In the genomic region with DNA sequence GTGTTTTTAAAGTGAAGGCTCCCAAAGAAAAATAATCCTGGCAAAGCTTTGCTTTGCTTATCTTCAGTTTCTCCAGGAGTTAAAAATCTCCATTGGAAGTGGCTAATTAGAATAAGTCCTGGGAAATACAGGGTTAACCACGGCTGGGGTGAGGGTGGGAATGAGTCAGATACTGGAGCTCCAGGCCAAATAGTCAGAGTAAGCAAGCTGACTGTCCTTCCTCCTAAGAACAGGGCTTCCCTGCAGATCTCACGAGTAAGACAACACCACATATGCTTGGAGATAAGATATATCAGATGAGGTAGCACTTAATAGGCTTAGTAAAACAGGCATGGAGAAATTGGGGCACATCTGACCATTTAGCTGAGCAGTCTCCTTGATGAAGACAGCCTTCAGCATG, we compare ENCODE assay signal across 29 mouse cellular contexts. TPM values are rescaled to one million over a fixed set of nuclear protein-coding genes. Genes with fewer than 3 reads are reported as not detected.
DNase-seq lines count a peak whose midpoint lies in the region; ATAC-seq and TF ChIP-seq lines count a peak whose summit lies in the region.
"Had no signal": no experiment of that assay in that cellular context is flagged by ENCODE, and none has a peak within 500 bp of the region (broad histone marks: within the 10 kb centered on the region; RNA-seq: fewer than 3 reads in every experiment).

No protein-coding gene starts in this region.

- H3K27ac ChIP-seq in MEL (ENCODE audit: control insufficient read depth, low read depth, low read length): no peak overlapping the region
- H3K27ac ChIP-seq: embryonic facial prominence, embryonic 12.5 days; embryonic facial prominence, embryonic 15.5 days; forebrain, embryonic 12.5 days; forebrain, embryonic 15.5 days; heart, adult 2 months; heart, embryonic 10.5 days; heart, embryonic 13.5 days; hindbrain, embryonic 14.5 days; hindbrain, postnatal 0 days had no signal

- H3K4me3 ChIP-seq in MEL (ENCODE audit: control insufficient read depth in 1 of 2, insufficient read depth in 1 of 2, low read depth in 2 of 2, low read length in 2 of 2): no peak overlapping the region
- H3K4me3 ChIP-seq: embryonic facial prominence, embryonic 12.5 days; embryonic facial prominence, embryonic 15.5 days; erythroblast, embryonic 14.5 days; forebrain, embryonic 12.5 days; forebrain, embryonic 15.5 days; heart, adult 2 months; heart, embryonic 10.5 days; heart, embryonic 13.5 days had no signal

- peak; percentile 15 for DNase-seq in adrenal gland, postnatal 14 days
- DNase-seq in adrenal gland, adult 18-20 months (ENCODE audit: low spot score in 2 of 2): no peak
- DNase-seq in 416B (ENCODE audit: low read depth) (peak; percentile 74), MEL (ENCODE audit: low read depth, low spot score) (peak; percentile 27)
- no peak for DNase-seq in cerebellum, postnatal 4 days (ENCODE audit: low spot score in 2 of 2)
- DNase-seq: adrenal gland, postnatal 10 days; B cell, adult 2 months; cerebellum, adult 18-20 months; cerebellum, adult 9-10 months; cerebellum, postnatal 14 days; gastrocnemius, postnatal 25 days; heart, adult 2 months; heart, postnatal 14 days; heart, postnatal 4 days; kidney, adult 18-20 months had no signal

- peaks cover 10 to 16% of the 10 kb centered on the region in 2 experiments for H3K36me3 ChIP-seq in MEL (ENCODE audit: control insufficient read depth in 1 of 2, insufficient read depth in 2 of 2, low read length in 2 of 2)

- TF ChIP-seq CTCF in MEL (IDR thresholded peaks at IDR 0.05 in 2 of 3, conservative IDR thresholded peaks at IDR 0.05 in 1 of 3; ENCODE audit: control insufficient read depth in 1 of 3, insufficient read depth in 1 of 3, low read depth in 2 of 3, low read length in 3 of 3, poor library complexity in 1 of 3, severe bottlenecking in 1 of 3): no peak

- TF ChIP-seq EP300 in MEL (IDR thresholded peaks at IDR 0.05; ENCODE audit: low read depth in 1 of 2, low read length in 2 of 2): no peak

- no peaks in the 10 kb centered on the region for H3K27me3 ChIP-seq in MEL (ENCODE audit: control insufficient read depth in 1 of 2, insufficient read depth in 2 of 2, low read length in 2 of 2)
- H3K27me3 ChIP-seq: CH12.LX; embryonic facial prominence, embryonic 12.5 days; embryonic facial prominence, embryonic 15.5 days; forebrain, embryonic 12.5 days; forebrain, embryonic 15.5 days; heart, embryonic 13.5 days; Patski had no signal

- no peak for TF ChIP-seq POLR2A in MEL (IDR thresholded peaks at IDR 0.05; ENCODE audit: control insufficient read depth in 1 of 2, insufficient read depth in 1 of 2, low read depth in 1 of 2, low read length in 2 of 2, poor library complexity in 1 of 2)

- H3K79me2 ChIP-seq in MEL (ENCODE audit: control insufficient read depth, insufficient read depth, low read length, poor library complexity): peaks cover 2% of the 10 kb centered on the region; the same call in 1 of the 2 replicates

- no peak overlapping the region for H3K9ac ChIP-seq in MEL (ENCODE audit: control insufficient read depth, low read depth, low read length, poor library complexity, severe bottlenecking)
- H3K9ac ChIP-seq: embryonic facial prominence, embryonic 12.5 days; embryonic facial prominence, embryonic 15.5 days; forebrain, embryonic 12.5 days; forebrain, embryonic 15.5 days; heart, embryonic 13.5 days; hindbrain, embryonic 14.5 days had no signal

- TF ChIP-seq RAD21 in MEL (IDR thresholded peaks at IDR 0.05; ENCODE audit: low read depth, low read length): no peak

- no peaks in the 10 kb centered on the region for H3K9me3 ChIP-seq in MEL (replicated peaks; ENCODE audit: insufficient read depth, low read length)
- H3K9me3 ChIP-seq: embryonic facial prominence, embryonic 12.5 days; embryonic facial prominence, embryonic 15.5 days; forebrain, embryonic 12.5 days; forebrain, embryonic 15.5 days; heart, embryonic 10.5 days; heart, embryonic 13.5 days had no signal

- peaks cover 2 to 9% of the 10 kb centered on the region in 2 experiments for H3K4me1 ChIP-seq in MEL (ENCODE audit: control insufficient read depth in 1 of 2, insufficient read depth in 2 of 2, low read length in 2 of 2)
- H3K4me1 ChIP-seq: embryonic facial prominence, embryonic 12.5 days; embryonic facial prominence, embryonic 15.5 days; forebrain, embryonic 12.5 days; forebrain, embryonic 15.5 days had no signal

- ATAC-seq in erythroblast, adult 5-6 weeks (replicated peaks; ENCODE audit: low FRiP score, poor library complexity, severe bottlenecking): no peak
- ATAC-seq: forebrain, embryonic 15.5 days; hindbrain, postnatal 0 days; inflammation-experienced regulatory T-cells, adult 6 months; intestine, embryonic 16.5 days; Patski had no signal

TF ChIP-seq in MEL, 35 proteins besides CTCF, POLR2A, EP300 and RAD21:
- TF ChIP-seq GATA1 (IDR thresholded peaks at IDR 0.05; ENCODE audit: low read depth, low read length): peak; percentile 49
- TF ChIP-seq BHLHE40 (IDR thresholded peaks at IDR 0.05; ENCODE audit: borderline replicate concordance, low read depth, low read length): no peak
TF ChIP-seq in MEL: peak in this region for 1.

RNA-seq across cellular contexts. Expression of gene Creb1, which starts 19.5 kb away (rescaled TPM):
- total RNA-seq in adrenal gland, postnatal 14 days (2021): 42.1 and 47.9 TPM in 2 replicates
- 10 to 100 TPM; 35.6 to 40.6 TPM for total RNA-seq in adrenal gland, adult 18-20 months (2021)
- total RNA-seq in MEL (2012; rRNA removed): 22.8 and 25.4 TPM in 2 replicates
- 10 to 100 TPM; 21.8 to 49.1 TPM for polyA plus RNA-seq in MEL (2012; ENCODE audit: insufficient read depth in 1 of 2, insufficient read length in 2 of 2, low read depth in 1 of 2, low replicate concordance in 2 of 2, missing spikeins in 1 of 2)
- 20.6 and 34.9 TPM in 2 replicates for total RNA-seq in erythroblast, adult 5-6 weeks (2015; ENCODE audit: low replicate concordance)
- 18.1 and 42.5 TPM in 2 replicates for total RNA-seq in erythroblast, adult 5-6 weeks (2017; ENCODE audit: low replicate concordance)

Comparison
In these comparisons a context has a peak if more than half of its experiments do, and no peak if none do; other contexts are left out.
1. DNase-seq: peak in adrenal gland, postnatal 14 days (single experiment), 416B (single experiment) and MEL (single experiment); none in adrenal gland, adult 18-20 months (0 of 2) and cerebellum, postnatal 4 days (0 of 2).